Mouse (Mus musculus) left cerebral cortex, adult 2 months (tissue): ENCODE results near the gene Atp13a4. TPM values are rescaled to one million over a fixed set of nuclear protein-coding genes. Genes with fewer than 3 reads are reported as not detected.
A peak's percentile ranks its signal among the peaks of the same experiment; 100 is the strongest.

Source experiments
- DNase-seq, 2 experiments: peaks; one replicate each; pipeline ENCODE4 v3.0.0; 2021 to 2022; ENCODE audit warnings: low spot score in 2 of 2, mixed read lengths in 1 of 2; ENCODE audit errors: extremely low spot score in 1 of 2
- H3K27ac ChIP-seq: fragments of 200-600 bp; 2 replicates; pipeline ENCODE4 v1.8.1; 2022
- H3K4me3 ChIP-seq: fragments of 200-600 bp; 2 replicates; pipeline ENCODE4 v1.8.1; 2022
- CTCF ChIP-seq: fragments of 200-600 bp; IDR thresholded peaks from 2 replicates; pipeline ENCODE4 v1.8.1; 2022; ENCODE audit warnings: antibody characterized with exemption, mild to moderate bottlenecking, moderate library complexity
- intact Hi-C: fragments of 180-260 bp; cut with DNase I; formaldehyde crosslinking; loops from one replicate; pipeline ENCODE4 v1.15.1; 2025
- total RNA-seq, 2 experiments: library from RNA; stranded (reverse); gene quantifications; 2 replicates each; pipeline ENCODE4 v1.2.3; 2021

The Atp13a4 gene
- total RNA-seq, 2 experiments from 2014 or later = 12.9 to 13.2 TPM

GRCm38 (mm10) chr16:29384781-29385180 lies 159.9 kb downstream of the Atp13a4 start:
- no peak for TF ChIP-seq CTCF
- Histone ChIP-seq H3K27ac (no peak overlapping the region), H3K4me3 (no peak overlapping the region)
- DNase-seq = no peak
- intact Hi-C loops = no loop called here

DNA sequence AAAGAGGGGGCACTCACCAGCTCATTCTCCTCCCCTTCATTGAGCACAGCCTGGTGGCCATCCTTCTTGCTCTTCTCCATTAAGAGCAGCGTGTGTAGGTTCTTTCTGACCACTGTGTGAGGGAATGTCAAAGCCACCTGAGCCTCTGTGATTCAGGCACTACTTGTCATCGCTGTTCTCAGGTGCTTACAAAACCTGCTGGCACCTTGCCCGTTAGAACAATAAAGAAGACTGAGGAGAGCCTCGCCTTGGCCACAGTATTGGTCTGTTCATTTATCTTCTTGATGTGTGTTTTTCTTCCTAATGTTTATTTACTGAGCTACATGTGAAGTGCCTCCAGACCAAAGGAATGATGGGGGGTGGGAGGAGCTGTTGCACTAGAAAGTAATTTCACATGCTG lies 166.2 kb downstream of the Atp13a4 start, which contains the start of gene Atp13a5:
Atp13a5 (minus strand) TSS at position 275 of the 400 bp plus-strand sequence.
- Histone ChIP-seq H3K27ac (no peak within 1 kb of the TSS), H3K4me3 (no peak within 1 kb of the TSS)
- TF ChIP-seq CTCF = no peak
- intact Hi-C loops = no loop called here
- no peak for DNase-seq

GRCm38 (mm10) chr16:29374636-29375035 lies 170.0 kb downstream of the Atp13a4 start:
- no peak for TF ChIP-seq CTCF
- intact Hi-C loops = no loop called here
- Histone ChIP-seq H3K4me3 (no peak overlapping the region), H3K27ac (no peak overlapping the region)
- peak in 1 of 2 experiments; percentile 35 for DNase-seq

Other genes starting within 250 kb of the Atp13a4 start
- gene Atp13a5, start 166.1 kb downstream of the Atp13a4 start, total RNA-seq = 10 to 100 TPM; 10.9 to 11.2 TPM
- 100 to 1,000 TPM; 105 to 115 TPM for gene Opa1, start 34.5 kb upstream of the Atp13a4 start, total RNA-seq